ENCODE assay signal across 8 mouse cellular contexts in genomic region chr15:80706596-80706995, GRCm38 (mm10). TPM values are rescaled to one million over a fixed set of nuclear protein-coding genes. Genes with fewer than 3 reads are reported as not detected.
A peak's percentile ranks its signal among the peaks of the same experiment; 100 is the strongest.
DNase-seq lines count a peak whose midpoint lies in the region; ATAC-seq and TF ChIP-seq lines count a peak whose summit lies in the region.

No protein-coding gene starts in this region.

- no peaks in the 10 kb centered on the region for H3K36me3 ChIP-seq in lung, embryonic 16.5 days (ENCODE audit: control insufficient read depth, insufficient read depth, low read length)
- H3K36me3 ChIP-seq in forebrain, embryonic 10.5 days (replicated peaks): no peaks in the 10 kb centered on the region
- no peaks in the 10 kb centered on the region for H3K36me3 ChIP-seq in limb, embryonic 13.5 days

- no peak for TF ChIP-seq CTCF in olfactory bulb, adult 2 months (IDR thresholded peaks at IDR 0.05; ENCODE audit: insufficient read depth, low read depth, low read length)

- peak overlapping the region; percentile 38 for H3K4me3 ChIP-seq in lung, embryonic 16.5 days (ENCODE audit: low read length)
- H3K4me3 ChIP-seq in forebrain, embryonic 10.5 days: peak overlapping the region; percentile 45
- peak overlapping the region; percentile 31 for H3K4me3 ChIP-seq in limb, embryonic 13.5 days
- 0 out of 2 replicates have a peak overlapping the region, but pooled peaks have one; percentile 29 for H3K4me3 ChIP-seq in olfactory bulb, adult 2 months (ENCODE audit: insufficient read depth, low read depth, low read length)

- H3K4me1 ChIP-seq in lung, embryonic 16.5 days (replicated peaks; ENCODE audit: control insufficient read depth, insufficient read depth, low read length): peaks cover 31% of the 10 kb centered on the region
- H3K4me1 ChIP-seq in forebrain, embryonic 10.5 days: peaks cover 26% of the 10 kb centered on the region
- peaks cover 37% of the 10 kb centered on the region for H3K4me1 ChIP-seq in limb, embryonic 13.5 days
- peaks cover 2% of the 10 kb centered on the region; the same call in 1 of the 2 replicates for H3K4me1 ChIP-seq in olfactory bulb, adult 2 months (ENCODE audit: control insufficient read depth, insufficient read depth, low read length)

- peak; percentile 29 for ATAC-seq in lung, embryonic 16.5 days (ENCODE audit: low read depth)
- ATAC-seq in limb, embryonic 13.5 days (ENCODE audit: low FRiP score, low read depth): no peak

- H3K9ac ChIP-seq in lung, embryonic 16.5 days (ENCODE audit: low read length): peak overlapping the region; percentile 57
- no peak overlapping the region for H3K9ac ChIP-seq in limb, embryonic 13.5 days

- no peak for DNase-seq in lung, postnatal 25 days (ENCODE audit: low spot score)
- DNase-seq in forebrain, embryonic 10.5 days (ENCODE audit: extremely low spot score, low spot score): no peak
- DNase-seq in adrenal gland, postnatal 36 days: no peak
- no peak for DNase-seq in spleen, postnatal 10 days (ENCODE audit: low spot score in 2 of 2)
- no peak for DNase-seq in adrenal gland, postnatal 10 days

- H3K9me3 ChIP-seq in lung, embryonic 16.5 days (ENCODE audit: control insufficient read depth, low read length): no peaks in the 10 kb centered on the region
- H3K9me3 ChIP-seq in forebrain, embryonic 10.5 days: no peaks in the 10 kb centered on the region
- no peaks in the 10 kb centered on the region for H3K9me3 ChIP-seq in limb, embryonic 13.5 days

- H3K4me2 ChIP-seq in lung, embryonic 16.5 days (ENCODE audit: low read depth, low read length): peak overlapping the region; percentile 65
- peak overlapping the region; percentile 63 for H3K4me2 ChIP-seq in limb, embryonic 13.5 days (replicated peaks)

- peak overlapping the region; percentile 93 for H3K27ac ChIP-seq in lung, embryonic 16.5 days (ENCODE audit: low read length)
- H3K27ac ChIP-seq in forebrain, embryonic 10.5 days: peak overlapping the region; percentile 78
- H3K27ac ChIP-seq in limb, embryonic 13.5 days: peak overlapping the region; percentile 86
- H3K27ac ChIP-seq in olfactory bulb, adult 2 months (ENCODE audit: insufficient read depth, low read depth, low read length): peak overlapping the region; percentile 52; the same call in 1 of the 2 replicates

- 17% methylated on average over 11 of the region's 11 CpGs for WGBS in lung, embryonic 16.5 days
- 42% methylated on average over 11 of the region's 11 CpGs for WGBS in forebrain, embryonic 10.5 days
- WGBS in limb, embryonic 13.5 days: 11% methylated on average over 11 of the region's 11 CpGs
- WGBS in olfactory bulb, adult 2 months: 8% methylated on average over 11 of the region's 11 CpGs

- no peaks in the 10 kb centered on the region for H3K27me3 ChIP-seq in lung, embryonic 16.5 days (ENCODE audit: control insufficient read depth, insufficient read depth, low read depth, low read length)
- no peaks in the 10 kb centered on the region for H3K27me3 ChIP-seq in forebrain, embryonic 10.5 days (ENCODE audit: poor library complexity, severe bottlenecking)
- H3K27me3 ChIP-seq in limb, embryonic 13.5 days: no peaks in the 10 kb centered on the region

- no peak for TF ChIP-seq POLR2A in olfactory bulb, adult 2 months (IDR thresholded peaks at IDR 0.05; ENCODE audit: insufficient read depth, low read depth, low read length)

RNA-seq across cellular contexts. Expression of gene Tnrc6b, which starts 4.5 kb away (rescaled TPM):
- 26.7 and 30.8 TPM in 2 replicates for polyA plus RNA-seq in lung, embryonic 16.5 days (2015; fragmentation: Nextera tagmentation; extraction: Ambion mirVana)
- polyA plus RNA-seq in forebrain, embryonic 10.5 days (2016; fragmentation: Nextera tagmentation; extraction: Ambion mirVana): 40.5 and 43.4 TPM in 2 replicates
- polyA plus RNA-seq in limb, embryonic 13.5 days (2015; fragmentation: Nextera tagmentation; extraction: Ambion mirVana): 31.9 and 34.7 TPM in 2 replicates
- polyA plus RNA-seq in olfactory bulb, adult 2 months (2012; ENCODE audit: insufficient read depth, insufficient read length, low replicate concordance, missing spikeins): 47.5 and 1,135 TPM in 2 replicates
- total RNA-seq in adrenal gland, postnatal 36 days (2021): 10 to 100 TPM; 46.5 to 56.9 TPM
- total RNA-seq in adrenal gland, postnatal 10 days (2021): 10 to 100 TPM; 44.6 to 66.8 TPM

RNA-seq across cellular contexts. Expression of gene Fam83f, which starts 34.9 kb away (rescaled TPM):
- polyA plus RNA-seq in lung, embryonic 16.5 days (2015; fragmentation: Nextera tagmentation; extraction: Ambion mirVana): 1.3 and 1.5 TPM in 2 replicates
- polyA plus RNA-seq in forebrain, embryonic 10.5 days (2016; fragmentation: Nextera tagmentation; extraction: Ambion mirVana): 0.37 and 0.68 TPM in 2 replicates
- 1.5 and 1.6 TPM in 2 replicates for polyA plus RNA-seq in limb, embryonic 13.5 days (2015; fragmentation: Nextera tagmentation; extraction: Ambion mirVana)
- polyA plus RNA-seq in olfactory bulb, adult 2 months (2012; ENCODE audit: insufficient read depth, insufficient read length, low replicate concordance, missing spikeins): not detected in 2 replicates
- total RNA-seq in adrenal gland, postnatal 36 days (2021): under 1 TPM; 0.13 to 0.16 TPM
- 1 to 10 TPM; 1.5 to 2.0 TPM for total RNA-seq in adrenal gland, postnatal 10 days (2021)
